Mouse (Mus musculus): ENCODE data around the gene Six1. TPM values are rescaled to one million over a fixed set of nuclear protein-coding genes. Genes with fewer than 3 reads are reported as not detected.

Gene Six1
- polyA plus RNA-seq, 1 experiment from 2014 or later, result 0.58 TPM

- Histone ChIP-seq H3K36me3 (ENCODE audit: control insufficient read depth, insufficient read depth, low read length) (no peaks in the 10 kb centered on the region), H3K9me3 (ENCODE audit: control insufficient read depth, low read length) (no peaks in the 10 kb centered on the region; the same call in 1 of the 2 replicates), H3K27me3 (replicated peaks; ENCODE audit: control insufficient read depth, insufficient read depth, low read length) (peaks cover 79% of the 10 kb centered on the region), H3K4me2 (ENCODE audit: low read length) (peak overlapping the region; percentile 53), H3K27ac (ENCODE audit: low read depth, low read length) (no peak overlapping the region), H3K4me1 (ENCODE audit: control insufficient read depth, insufficient read depth, low read depth, low read length) (peaks cover 9% of the 10 kb centered on the region), H3K4me3 (ENCODE audit: low read length) (peak overlapping the region; percentile 38), H3K9ac (ENCODE audit: low read depth, low read length) (peak overlapping the region; percentile 41; the same call in 1 of the 2 replicates)
- ATAC-seq, result no peak
- under 1% methylated on average over 46 of the region's 46 CpGs for WGBS
These were observed 8.5 kb downstream of the Six1 start for GRCm38 (mm10) chr12:73045046-73045723.

GRCm38 (mm10) chr12:73044221-73045045 is 9.3 kb downstream of the Six1 start:
- peak overlapping the region; percentile 38 for H3K4me3 ChIP-seq (ENCODE audit: low read length)
- WGBS, result 1% methylated on average over 50 of the region's 53 CpGs
- peak overlapping the region; percentile 41; the same call in 1 of the 2 replicates for H3K9ac ChIP-seq (ENCODE audit: low read depth, low read length)
- peak overlapping the region; percentile 53 for H3K4me2 ChIP-seq (ENCODE audit: low read length)
- H3K4me1 ChIP-seq (ENCODE audit: control insufficient read depth, insufficient read depth, low read depth, low read length), result peaks cover 9% of the 10 kb centered on the region
- no peaks in the 10 kb centered on the region; the same call in 1 of the 2 replicates for H3K9me3 ChIP-seq (ENCODE audit: control insufficient read depth, low read length)
- peaks cover 80% of the 10 kb centered on the region for H3K27me3 ChIP-seq (replicated peaks; ENCODE audit: control insufficient read depth, insufficient read depth, low read length)
- no peaks in the 10 kb centered on the region for H3K36me3 ChIP-seq (ENCODE audit: control insufficient read depth, insufficient read depth, low read length)
- H3K27ac ChIP-seq (ENCODE audit: low read depth, low read length), result no peak overlapping the region
- 0 out of 2 replicates have a peak, but pooled peaks have one; percentile 28 for ATAC-seq

GRCm38 (mm10) chr12:73043396-73044167 is 10.1 kb downstream of the Six1 start:
- H3K27ac ChIP-seq (ENCODE audit: low read depth, low read length), result no peak overlapping the region
- no peaks in the 10 kb centered on the region for H3K36me3 ChIP-seq (ENCODE audit: control insufficient read depth, insufficient read depth, low read length)
- no peaks in the 10 kb centered on the region; the same call in 1 of the 2 replicates for H3K9me3 ChIP-seq (ENCODE audit: control insufficient read depth, low read length)
- H3K27me3 ChIP-seq (replicated peaks; ENCODE audit: control insufficient read depth, insufficient read depth, low read length), result peaks cover 78% of the 10 kb centered on the region
- no peak overlapping the region for H3K9ac ChIP-seq (ENCODE audit: low read depth, low read length)
- no peak overlapping the region; the same call in 1 of the 2 replicates for H3K4me2 ChIP-seq (ENCODE audit: low read length)
- 4% methylated on average over 14 of the region's 14 CpGs for WGBS
- ATAC-seq, result no peak
- no peak overlapping the region; the same call in 1 of the 2 replicates for H3K4me3 ChIP-seq (ENCODE audit: low read length)
- H3K4me1 ChIP-seq (ENCODE audit: control insufficient read depth, insufficient read depth, low read depth, low read length), result peaks cover 9% of the 10 kb centered on the region

GRCm38 (mm10) chr12:73042903-73043302 is 10.8 kb downstream of the Six1 start:
- Histone ChIP-seq H3K4me2 (ENCODE audit: low read length) (no peak overlapping the region), H3K27me3 (replicated peaks; ENCODE audit: control insufficient read depth, insufficient read depth, low read length) (peaks cover 76% of the 10 kb centered on the region), H3K9ac (ENCODE audit: low read depth, low read length) (no peak overlapping the region), H3K36me3 (ENCODE audit: control insufficient read depth, insufficient read depth, low read length) (no peaks in the 10 kb centered on the region), H3K9me3 (ENCODE audit: control insufficient read depth, low read length) (no peaks in the 10 kb centered on the region; the same call in 1 of the 2 replicates), H3K4me3 (ENCODE audit: low read length) (no peak overlapping the region), H3K27ac (ENCODE audit: low read depth, low read length) (no peak overlapping the region), H3K4me1 (ENCODE audit: control insufficient read depth, insufficient read depth, low read depth, low read length) (peaks cover 9% of the 10 kb centered on the region)
- ATAC-seq, result no peak
- WGBS, result 10% methylated on average over 2 of the region's 2 CpGs

GRCm38 (mm10) chr12:73042406-73042805 is 11.3 kb downstream of the Six1 start:
- Histone ChIP-seq H3K36me3 (ENCODE audit: control insufficient read depth, insufficient read depth, low read length) (no peaks in the 10 kb centered on the region), H3K9ac (ENCODE audit: low read depth, low read length) (no peak overlapping the region), H3K27ac (ENCODE audit: low read depth, low read length) (no peak overlapping the region), H3K4me3 (ENCODE audit: low read length) (no peak overlapping the region), H3K9me3 (ENCODE audit: control insufficient read depth, low read length) (no peaks in the 10 kb centered on the region; the same call in 1 of the 2 replicates), H3K27me3 (replicated peaks; ENCODE audit: control insufficient read depth, insufficient read depth, low read length) (peaks cover 76% of the 10 kb centered on the region), H3K4me1 (ENCODE audit: control insufficient read depth, insufficient read depth, low read depth, low read length) (peaks cover 9% of the 10 kb centered on the region), H3K4me2 (ENCODE audit: low read length) (no peak overlapping the region)
- no peak for ATAC-seq
- WGBS, result 4% methylated on average over 5 of the region's 5 CpGs

- Histone ChIP-seq H3K4me3 (ENCODE audit: low read length) (no peak overlapping the region), H3K9me3 (ENCODE audit: control insufficient read depth, low read length) (no peaks in the 10 kb centered on the region; the same call in 1 of the 2 replicates), H3K27ac (ENCODE audit: low read depth, low read length) (no peak overlapping the region), H3K4me2 (ENCODE audit: low read length) (no peak overlapping the region), H3K36me3 (ENCODE audit: control insufficient read depth, insufficient read depth, low read length) (no peaks in the 10 kb centered on the region), H3K27me3 (replicated peaks; ENCODE audit: control insufficient read depth, insufficient read depth, low read length) (peaks cover 71% of the 10 kb centered on the region), H3K9ac (ENCODE audit: low read depth, low read length) (no peak overlapping the region), H3K4me1 (ENCODE audit: control insufficient read depth, insufficient read depth, low read depth, low read length) (peaks cover 5% of the 10 kb centered on the region)
- no peak for ATAC-seq
- WGBS, result 1% methylated on average over 10 of the region's 10 CpGs
These were observed 12.4 kb downstream of the Six1 start for GRCm38 (mm10) chr12:73041256-73041630.

- ATAC-seq, result no peak
- H3K4me3 ChIP-seq (ENCODE audit: low read length), result no peak overlapping the region
- H3K9me3 ChIP-seq (ENCODE audit: control insufficient read depth, low read length), result no peaks in the 10 kb centered on the region; the same call in 1 of the 2 replicates
- no peak overlapping the region for H3K9ac ChIP-seq (ENCODE audit: low read depth, low read length)
- peaks cover 71% of the 10 kb centered on the region for H3K27me3 ChIP-seq (replicated peaks; ENCODE audit: control insufficient read depth, insufficient read depth, low read length)
- WGBS, result 2% methylated on average over 27 of the region's 27 CpGs
- no peak overlapping the region for H3K4me2 ChIP-seq (ENCODE audit: low read length)
- H3K27ac ChIP-seq (ENCODE audit: low read depth, low read length), result no peak overlapping the region
- no peaks in the 10 kb centered on the region for H3K36me3 ChIP-seq (ENCODE audit: control insufficient read depth, insufficient read depth, low read length)
- peaks cover 5% of the 10 kb centered on the region for H3K4me1 ChIP-seq (ENCODE audit: control insufficient read depth, insufficient read depth, low read depth, low read length)
These were observed 13.0 kb downstream of the Six1 start for GRCm38 (mm10) chr12:73040563-73041255.

GRCm38 (mm10) chr12:73039939-73040562 is 13.6 kb downstream of the Six1 start:
- Histone ChIP-seq H3K4me2 (ENCODE audit: low read length) (no peak overlapping the region), H3K4me3 (ENCODE audit: low read length) (no peak overlapping the region), H3K4me1 (ENCODE audit: control insufficient read depth, insufficient read depth, low read depth, low read length) (peaks cover 3% of the 10 kb centered on the region; the same call in 1 of the 2 replicates), H3K27ac (ENCODE audit: low read depth, low read length) (no peak overlapping the region), H3K9ac (ENCODE audit: low read depth, low read length) (no peak overlapping the region), H3K27me3 (replicated peaks; ENCODE audit: control insufficient read depth, insufficient read depth, low read length) (peaks cover 67% of the 10 kb centered on the region), H3K9me3 (ENCODE audit: control insufficient read depth, low read length) (no peaks in the 10 kb centered on the region; the same call in 1 of the 2 replicates), H3K36me3 (ENCODE audit: control insufficient read depth, insufficient read depth, low read length) (no peaks in the 10 kb centered on the region)
- ATAC-seq, result no peak
- WGBS, result 4% methylated on average over 17 of the region's 18 CpGs
